Mouse (Mus musculus) intestine, postnatal 0 days (tissue): ENCODE measurements around the gene Mphosph9. TPM values are rescaled to one million over a fixed set of nuclear protein-coding genes. Genes with fewer than 3 reads are reported as not detected.
A peak's percentile ranks its signal among the peaks of the same experiment; 100 is the strongest.

Experiments
- ATAC-seq: fragments of 200-750 bp; cut with Nextera tagmentation; 2 replicates; pipeline ENCODE4 v1.8.0; 2017; ENCODE audit warnings: mild to moderate bottlenecking, moderate TSS enrichment, moderate library complexity
- H3K27ac ChIP-seq: fragments of 300-500 bp; sonication (generic); 2 replicates; pipeline ENCODE4 v1.5.1; 2014; ENCODE audit warnings: mild to moderate bottlenecking, low read depth, low read length, moderate library complexity
- H3K27me3 ChIP-seq: fragments of 300-500 bp; sonication (generic); replicated peaks from 2 replicates; pipeline ENCODE4 v1.6.1; 2014; ENCODE audit warnings: low read length, mixed read lengths; ENCODE audit not compliant: control insufficient read depth, insufficient read depth
- H3K36me3 ChIP-seq: fragments of 300-500 bp; sonication (generic); 2 replicates; pipeline ENCODE4 v1.6.1; 2014; ENCODE audit warnings: mild to moderate bottlenecking, moderate library complexity; ENCODE audit not compliant: control insufficient read depth, insufficient read depth
- H3K4me1 ChIP-seq: fragments of 300-500 bp; sonication (generic); replicated peaks from 2 replicates; pipeline ENCODE4 v1.6.1; 2014; ENCODE audit warnings: antibody characterized with exemption, low read length, mixed read lengths; ENCODE audit not compliant: control insufficient read depth, insufficient read depth
- H3K4me2 ChIP-seq: fragments of 300-500 bp; sonication (generic); replicated peaks from 2 replicates; pipeline ENCODE4 v1.6.1; 2014; ENCODE audit warnings: low read depth, mild to moderate bottlenecking, moderate library complexity
- H3K4me3 ChIP-seq: fragments of 300-500 bp; sonication (generic); 2 replicates; pipeline ENCODE4 v1.5.1; 2014; ENCODE audit warnings: low read depth, low read length
- H3K9ac ChIP-seq: fragments of 300-500 bp; sonication (generic); 2 replicates; pipeline ENCODE4 v1.6.1; 2014; ENCODE audit warnings: mild to moderate bottlenecking, low read depth, low read length
- H3K9me3 ChIP-seq: fragments of 300-500 bp; sonication (generic); 2 replicates; pipeline ENCODE4 v1.6.1; 2016; ENCODE audit warnings: mixed run types; ENCODE audit not compliant: control insufficient read depth
- CTCF ChIP-seq: sonication (generic); IDR thresholded peaks from 2 replicates; pipeline ENCODE4 v1.5.1; 2016; ENCODE audit warnings: low read depth, mild to moderate bottlenecking, control low read depth, antibody characterized with exemption, moderate library complexity
- WGBS: fragments of 180-500 bp; shearing (Covaris S2); extraction: QIAGEN DNeasy Blood & Tissue Kit; methylation state at CpG from one replicate; pipeline ENCODE4 v1.1.7; 2014; 5-methylcytosine and 5-hydroxymethylcytosine counted together
- polyA plus RNA-seq: library from polyadenylated mRNA; unstranded; fragments of >200 nt; fragmentation: Nextera tagmentation; extraction: Ambion mirVana; gene quantifications from 2 replicates; pipeline ENCODE4 v1.2.1, GENCODE M21; 2015

Mphosph9 gene
- polyA plus RNA-seq, 1 experiment from 2014 or later, result 2.6 TPM

GRCm38 (mm10) chr5:124253555-124253954, 74.2 kb downstream of the Mphosph9 start:
- Histone ChIP-seq H3K4me3 (no peak overlapping the region), H3K36me3 (peaks cover 25% of the 10 kb centered on the region), H3K9me3 (no peaks in the 10 kb centered on the region), H3K27ac (no peak overlapping the region), H3K4me1 (no peaks in the 10 kb centered on the region), H3K27me3 (no peaks in the 10 kb centered on the region), H3K9ac (no peak overlapping the region), H3K4me2 (no peak overlapping the region)
- WGBS, result 89% methylated on average over 8 of the region's 8 CpGs
- no peak for TF ChIP-seq CTCF
- no peak for ATAC-seq

- Histone ChIP-seq H3K27ac (no peak overlapping the region), H3K9ac (no peak overlapping the region), H3K4me1 (no peaks in the 10 kb centered on the region), H3K4me2 (no peak overlapping the region), H3K4me3 (no peak overlapping the region), H3K36me3 (peaks cover 17% of the 10 kb centered on the region), H3K27me3 (no peaks in the 10 kb centered on the region), H3K9me3 (no peaks in the 10 kb centered on the region)
- WGBS, result 95% methylated on average over 13 of the region's 13 CpGs
- TF ChIP-seq CTCF, result no peak
- no peak for ATAC-seq
Measured at GRCm38 (mm10) chr5:124252580-124253320, 75.0 kb downstream of the Mphosph9 start.

DNA sequence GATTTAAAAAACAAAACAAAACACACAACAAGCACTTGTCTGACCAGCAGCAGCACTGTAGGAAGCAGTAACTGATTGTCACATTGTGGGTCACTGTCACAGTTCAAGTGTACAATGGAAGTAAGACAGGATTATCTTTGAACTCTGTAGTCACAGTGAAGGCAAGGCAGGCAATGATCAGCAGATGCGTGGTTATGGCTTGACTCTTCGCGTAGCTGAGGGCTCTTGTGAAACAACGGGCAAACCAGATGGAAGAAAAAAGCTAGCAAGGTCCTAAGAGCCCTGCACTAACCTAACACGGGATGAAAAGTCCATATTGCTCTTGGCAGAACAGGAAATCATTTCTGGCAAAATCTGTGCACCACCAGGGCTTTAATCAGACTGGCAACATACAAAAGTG, 76.7 kb downstream of the Mphosph9 start:
- Histone ChIP-seq H3K36me3 (peaks cover 10% of the 10 kb centered on the region), H3K27ac (no peak overlapping the region), H3K9ac (no peak overlapping the region), H3K4me1 (no peaks in the 10 kb centered on the region), H3K4me2 (no peak overlapping the region), H3K27me3 (no peaks in the 10 kb centered on the region), H3K4me3 (no peak overlapping the region), H3K9me3 (no peaks in the 10 kb centered on the region)
- no peak for ATAC-seq
- no peak for TF ChIP-seq CTCF
- WGBS, result 82% methylated on average over 5 of the region's 5 CpGs

GRCm38 (mm10) chr5:124249614-124250591, 77.9 kb downstream of the Mphosph9 start, which contains the start of gene Pitpnm2:
Gene Pitpnm2, minus strand, starts transcription at chr5:124249760.
- ATAC-seq, result peak; percentile 76
- Histone ChIP-seq H3K36me3 (peaks cover 10% of the 10 kb centered on the region), H3K27me3 (no peaks in the 10 kb centered on the region), H3K9me3 (no peaks in the 10 kb centered on the region), H3K9ac (peak within 1 kb of the TSS; percentile 74), H3K4me3 (peak within 1 kb of the TSS; percentile 65), H3K27ac (peak within 1 kb of the TSS; percentile 79), H3K4me1 (no peaks in the 10 kb centered on the region), H3K4me2 (peak within 1 kb of the TSS; percentile 95)
- TF ChIP-seq CTCF, result peak; percentile 21; the same call in 1 of the 2 replicates
- WGBS, result 1% methylated on average over 41 of the region's 90 CpGs

- peaks cover 8% of the 10 kb centered on the region for H3K36me3 ChIP-seq
- H3K9ac ChIP-seq, result peak overlapping the region; percentile 74
- H3K9me3 ChIP-seq, result no peaks in the 10 kb centered on the region
- peak overlapping the region; percentile 65 for H3K4me3 ChIP-seq
- TF ChIP-seq CTCF, result no peak
- no peaks in the 10 kb centered on the region for H3K27me3 ChIP-seq
- ATAC-seq, result peak; percentile 63
- H3K27ac ChIP-seq, result peak overlapping the region; percentile 79
- no peaks in the 10 kb centered on the region for H3K4me1 ChIP-seq
- H3K4me2 ChIP-seq, result peak overlapping the region; percentile 95
- WGBS, result 3% methylated on average over 65 of the region's 77 CpGs
Measured at GRCm38 (mm10) chr5:124248845-124249613, 78.7 kb downstream of the Mphosph9 start.
